Mouse (Mus musculus) gastrocnemius, adult 2 months (tissue): ENCODE measurements at regions not wholly inside any gene's neighbourhood (a gene's known extent, or its start where the extent isn't known, plus 50 kb on each side); places are given as distances from the start of the nearest gene placed in this dataset.

ENCODE experiments used
- DNase-seq: peaks from one replicate; pipeline ENCODE4 v3.0.0; 2022
- H3K27ac ChIP-seq: fragments of 200-600 bp; 2 replicates; pipeline ENCODE4 v1.8.1; 2022; ENCODE audit warnings: mild to moderate bottlenecking
- H3K4me3 ChIP-seq: fragments of 200-600 bp; 2 replicates; pipeline ENCODE4 v1.8.1; 2022; ENCODE audit warnings: mild to moderate bottlenecking, moderate library complexity
- CTCF ChIP-seq: fragments of 200-600 bp; IDR thresholded peaks from 2 replicates; pipeline ENCODE4 v1.8.1; 2022; ENCODE audit warnings: antibody characterized with exemption, mild to moderate bottlenecking, moderate library complexity
- intact Hi-C: fragments of 180-260 bp; cut with DNase I; formaldehyde crosslinking; loops from one replicate; pipeline ENCODE4 v1.15.1; 2025

GRCm38 (mm10) chr7:136541876-136542655 is 352.3 kb upstream of the Mgmt start:
- intact Hi-C loops = no loop called here
- H3K4me3 ChIP-seq = no peak overlapping the region
- no peak overlapping the region for H3K27ac ChIP-seq
- no peak for TF ChIP-seq CTCF
- DNase-seq = no peak

GRCm38 (mm10) chr7:136542896-136543295 is 351.5 kb upstream of the Mgmt start:
- TF ChIP-seq CTCF = no peak
- H3K27ac ChIP-seq = no peak overlapping the region
- DNase-seq = no peak
- intact Hi-C loops = no loop called here
- H3K4me3 ChIP-seq = no peak overlapping the region

GRCm38 (mm10) chr7:136547837-136548236 is 346.6 kb upstream of the Mgmt start:
- intact Hi-C loops = no loop called here
- no peak overlapping the region for H3K4me3 ChIP-seq
- no peak overlapping the region for H3K27ac ChIP-seq
- no peak for TF ChIP-seq CTCF
- DNase-seq = no peak

GRCm38 (mm10) chr7:136556436-136556835 is 338.0 kb upstream of the Mgmt start:
- Histone ChIP-seq H3K27ac (0 out of 2 replicates have a peak overlapping the region, but pooled peaks have one; percentile 10), H3K4me3 (no peak overlapping the region)
- intact Hi-C loops = no loop called here
- TF ChIP-seq CTCF = no peak
- no peak for DNase-seq

GRCm38 (mm10) chr7:136559536-136559935 is 334.9 kb upstream of the Mgmt start:
- no peak for TF ChIP-seq CTCF
- intact Hi-C loops = no loop called here
- DNase-seq = no peak
- H3K27ac ChIP-seq = no peak overlapping the region
- no peak overlapping the region for H3K4me3 ChIP-seq

GRCm38 (mm10) chr7:136570911-136571310 is 323.5 kb upstream of the Mgmt start:
- H3K27ac ChIP-seq = no peak overlapping the region
- no peak for TF ChIP-seq CTCF
- intact Hi-C loops = no loop called here
- no peak overlapping the region for H3K4me3 ChIP-seq
- DNase-seq = no peak

GRCm38 (mm10) chr7:136581896-136582295 is 312.5 kb upstream of the Mgmt start:
- no peak for DNase-seq
- TF ChIP-seq CTCF = no peak
- intact Hi-C loops = no loop called here
- H3K4me3 ChIP-seq = no peak overlapping the region
- no peak overlapping the region for H3K27ac ChIP-seq

GRCm38 (mm10) chr7:136584361-136584760 is 310.1 kb upstream of the Mgmt start:
- intact Hi-C loops = no loop called here
- no peak for DNase-seq
- no peak for TF ChIP-seq CTCF

GRCm38 (mm10) chr7:136588491-136588890 is 305.9 kb upstream of the Mgmt start:
- no peak overlapping the region for H3K27ac ChIP-seq
- no peak overlapping the region for H3K4me3 ChIP-seq
- intact Hi-C loops = no loop called here
- no peak for TF ChIP-seq CTCF
- DNase-seq = no peak

More at GRCm38 (mm10) chr7:136584361-136584760, 310.1 kb upstream of the Mgmt start:
- Histone ChIP-seq H3K27ac (no peak overlapping the region), H3K4me3 (peak overlapping the region; percentile 9; the same call in 1 of the 2 replicates)

- DNase-seq = no peak
- Histone ChIP-seq H3K4me3 (no peak overlapping the region), H3K27ac (no peak overlapping the region)
- no peak for TF ChIP-seq CTCF
- intact Hi-C loops = no loop called here
Observed at GRCm38 (mm10) chr7:136590947-136591346, 303.5 kb upstream of the Mgmt start.

GRCm38 (mm10) chr7:136607278-136608120 is 286.9 kb upstream of the Mgmt start:
- no peak overlapping the region for H3K4me3 ChIP-seq
- intact Hi-C loops = no loop called here
- H3K27ac ChIP-seq = no peak overlapping the region
- TF ChIP-seq CTCF = no peak
- DNase-seq = no peak

- intact Hi-C loops = no loop called here
- TF ChIP-seq CTCF = no peak
- H3K27ac ChIP-seq = no peak overlapping the region
- peak; percentile 45 for DNase-seq
- no peak overlapping the region for H3K4me3 ChIP-seq
Observed at GRCm38 (mm10) chr7:136613496-136613895, 280.9 kb upstream of the Mgmt start.

GRCm38 (mm10) chr7:136624496-136624895 is 269.9 kb upstream of the Mgmt start:
- no peak for DNase-seq
- TF ChIP-seq CTCF = no peak
- H3K27ac ChIP-seq = no peak overlapping the region
- intact Hi-C loops = no loop called here
- no peak overlapping the region for H3K4me3 ChIP-seq
